10 mouse cellular contexts compared by ENCODE assay signal in genomic region chr7:100325482-100325881, GRCm38 (mm10). TPM values are rescaled to one million over a fixed set of nuclear protein-coding genes. Genes with fewer than 3 reads are reported as not detected.
DNase-seq lines count a peak whose midpoint lies in the region; ATAC-seq and TF ChIP-seq lines count a peak whose summit lies in the region.
"Had no signal": no experiment of that assay in that cellular context is flagged by ENCODE, and none has a peak within 500 bp of the region (broad histone marks: within the 10 kb centered on the region; RNA-seq: fewer than 3 reads in every experiment).

No protein-coding gene starts in this region.

- no peak for TF ChIP-seq POLR2A in cortical plate, adult 2 months (IDR thresholded peaks at IDR 0.05; ENCODE audit: extremely low read depth, insufficient read depth, low read length)

- no peaks in the 10 kb centered on the region for H3K27me3 ChIP-seq in intestine, embryonic 14.5 days (replicated peaks; ENCODE audit: control insufficient read depth, insufficient read depth, low read length)
- H3K27me3 ChIP-seq in intestine, embryonic 15.5 days (replicated peaks), result no peaks in the 10 kb centered on the region
- no peaks in the 10 kb centered on the region for H3K27me3 ChIP-seq in neural tube, embryonic 15.5 days (replicated peaks)
- H3K27me3 ChIP-seq: embryonic facial prominence, embryonic 12.5 days had no signal

- peak; percentile 84 for TF ChIP-seq CTCF in cortical plate, adult 2 months (IDR thresholded peaks at IDR 0.05; ENCODE audit: extremely low read depth, insufficient read depth, low read length)
- peak; percentile 91 for TF ChIP-seq CTCF in layer of hippocampus, adult 2 months (conservative IDR thresholded peaks at IDR 0.05)

- H3K4me1 ChIP-seq in intestine, embryonic 14.5 days (replicated peaks; ENCODE audit: control insufficient read depth, insufficient read depth, low read length), result no peaks in the 10 kb centered on the region; the same call in 1 of the 2 replicates
- no peaks in the 10 kb centered on the region for H3K4me1 ChIP-seq in intestine, embryonic 15.5 days (replicated peaks)
- no peaks in the 10 kb centered on the region for H3K4me1 ChIP-seq in cortical plate, adult 2 months (ENCODE audit: control insufficient read depth, insufficient read depth, low read length)
- H3K4me1 ChIP-seq in neural tube, embryonic 15.5 days, result no peaks in the 10 kb centered on the region
- H3K4me1 ChIP-seq: embryonic facial prominence, embryonic 12.5 days had no signal

- no peak overlapping the region for H3K4me2 ChIP-seq in intestine, embryonic 14.5 days (ENCODE audit: low read length)
- no peak overlapping the region for H3K4me2 ChIP-seq in intestine, embryonic 15.5 days (replicated peaks)
- no peak overlapping the region for H3K4me2 ChIP-seq in neural tube, embryonic 15.5 days
- H3K4me2 ChIP-seq: embryonic facial prominence, embryonic 12.5 days had no signal

- peak; percentile 73 for DNase-seq in intestine, embryonic 14.5 days (ENCODE audit: low spot score)
- DNase-seq in B cell, adult 2 months, result peak; percentile 46 to 51
- DNase-seq in MN1 (ENCODE audit: low spot score), result peak; percentile 40
- peak; percentile 25 to 53 for DNase-seq in layer of hippocampus, adult 2 months (ENCODE audit: low spot score in 2 of 2)

- no peak overlapping the region for H3K27ac ChIP-seq in intestine, embryonic 14.5 days (ENCODE audit: low read depth)
- no peak overlapping the region for H3K27ac ChIP-seq in intestine, embryonic 15.5 days
- H3K27ac ChIP-seq in cortical plate, adult 2 months (ENCODE audit: insufficient read depth, low read length), result no peak overlapping the region
- H3K27ac ChIP-seq in layer of hippocampus, adult 2 months, result no peak overlapping the region
- H3K27ac ChIP-seq in neural tube, embryonic 15.5 days (replicated peaks), result no peak overlapping the region
- H3K27ac ChIP-seq: embryonic facial prominence, embryonic 12.5 days had no signal

- 83% methylated on average over 6 of the region's 6 CpGs for WGBS in intestine, embryonic 14.5 days
- WGBS in intestine, embryonic 15.5 days, result 79% methylated on average over 6 of the region's 6 CpGs
- 70% methylated on average over 6 of the region's 6 CpGs for WGBS in neural tube, embryonic 15.5 days

- no peak for ATAC-seq in intestine, embryonic 14.5 days (replicated peaks; ENCODE audit: low FRiP score, low TSS enrichment, low read depth)
- no peak for ATAC-seq in intestine, embryonic 15.5 days
- peak; percentile 53; the same call in 1 of the 2 replicates for ATAC-seq in neural tube, embryonic 15.5 days (ENCODE audit: low FRiP score)
- no peak for ATAC-seq in erythroblast, adult 5-6 weeks (replicated peaks; ENCODE audit: low FRiP score, poor library complexity, severe bottlenecking)

- H3K36me3 ChIP-seq in intestine, embryonic 14.5 days (ENCODE audit: control insufficient read depth, insufficient read depth, low read length), result peaks cover 41% of the 10 kb centered on the region
- peaks cover 8% of the 10 kb centered on the region; the same call in 1 of the 2 replicates for H3K36me3 ChIP-seq in intestine, embryonic 15.5 days
- peaks cover 25% of the 10 kb centered on the region for H3K36me3 ChIP-seq in neural tube, embryonic 15.5 days

- no peaks in the 10 kb centered on the region for H3K9me3 ChIP-seq in intestine, embryonic 14.5 days (ENCODE audit: control insufficient read depth, low read length)
- H3K9me3 ChIP-seq in intestine, embryonic 15.5 days, result no peaks in the 10 kb centered on the region
- no peaks in the 10 kb centered on the region for H3K9me3 ChIP-seq in neural tube, embryonic 15.5 days (replicated peaks)
- H3K9me3 ChIP-seq: embryonic facial prominence, embryonic 12.5 days had no signal

- H3K4me3 ChIP-seq in intestine, embryonic 14.5 days (ENCODE audit: low read depth, low read length), result no peak overlapping the region
- H3K4me3 ChIP-seq in intestine, embryonic 15.5 days (replicated peaks), result no peak overlapping the region
- H3K4me3 ChIP-seq in cortical plate, adult 2 months (ENCODE audit: insufficient read depth, low read length), result no peak overlapping the region
- no peak overlapping the region for H3K4me3 ChIP-seq in layer of hippocampus, adult 2 months
- no peak overlapping the region for H3K4me3 ChIP-seq in neural tube, embryonic 15.5 days (replicated peaks)
- H3K4me3 ChIP-seq: embryonic facial prominence, embryonic 12.5 days had no signal

- H3K9ac ChIP-seq in intestine, embryonic 14.5 days (ENCODE audit: low read length), result no peak overlapping the region
- no peak overlapping the region for H3K9ac ChIP-seq in intestine, embryonic 15.5 days
- H3K9ac ChIP-seq in neural tube, embryonic 15.5 days (replicated peaks), result no peak overlapping the region
- H3K9ac ChIP-seq: embryonic facial prominence, embryonic 12.5 days had no signal

RNA-seq across cellular contexts. Expression of gene P4ha3, which starts 40.2 kb away (rescaled TPM):
- polyA plus RNA-seq in intestine, embryonic 14.5 days (2014; fragmentation: Nextera tagmentation; extraction: Ambion mirVana), result 4.4 and 5.8 TPM in 2 replicates
- polyA plus RNA-seq in intestine, embryonic 15.5 days (2015; fragmentation: Nextera tagmentation; extraction: Ambion mirVana), result 4.6 and 5.8 TPM in 2 replicates
- polyA plus RNA-seq in cortical plate, adult 2 months (2012; rRNA removed), result 3.1 and 3.7 TPM in 2 replicates
- 1 to 10 TPM; 6.4 to 8.3 TPM for total RNA-seq in layer of hippocampus, adult 2 months (2021)
- 9.4 and 14.7 TPM in 2 replicates for polyA plus RNA-seq in neural tube, embryonic 15.5 days (2015; fragmentation: Nextera tagmentation; extraction: Ambion mirVana)
- total RNA-seq in erythroblast, adult 5-6 weeks (2015; ENCODE audit: low replicate concordance), result not detected in 2 replicates
- total RNA-seq in erythroblast, adult 5-6 weeks (2017; ENCODE audit: low replicate concordance), result not detected in 2 replicates
- total RNA-seq: neutrophil, adult 5-6 weeks had no signal

RNA-seq across cellular contexts. Expression of gene C2cd3, which starts 46.6 kb away (rescaled TPM):
- 23.6 and 25.4 TPM in 2 replicates for polyA plus RNA-seq in intestine, embryonic 14.5 days (2014; fragmentation: Nextera tagmentation; extraction: Ambion mirVana)
- 13.3 and 15.5 TPM in 2 replicates for polyA plus RNA-seq in intestine, embryonic 15.5 days (2015; fragmentation: Nextera tagmentation; extraction: Ambion mirVana)
- polyA plus RNA-seq in cortical plate, adult 2 months (2012; rRNA removed), result 17.6 and 19.6 TPM in 2 replicates
- 10 to 100 TPM; 22.7 to 22.8 TPM for total RNA-seq in layer of hippocampus, adult 2 months (2021)
- 15.9 and 17.0 TPM in 2 replicates for polyA plus RNA-seq in neural tube, embryonic 15.5 days (2015; fragmentation: Nextera tagmentation; extraction: Ambion mirVana)
- total RNA-seq in erythroblast, adult 5-6 weeks (2015; ENCODE audit: low replicate concordance), result 11.1 and 28.8 TPM in 2 replicates
- total RNA-seq in erythroblast, adult 5-6 weeks (2017; ENCODE audit: low replicate concordance), result 14.8 and 17.4 TPM in 2 replicates

RNA-seq across cellular contexts. Expression of gene Ppme1, which starts 46.6 kb away (rescaled TPM):
- polyA plus RNA-seq in intestine, embryonic 14.5 days (2014; fragmentation: Nextera tagmentation; extraction: Ambion mirVana), result 55.0 and 55.9 TPM in 2 replicates
- 50.6 and 51.3 TPM in 2 replicates for polyA plus RNA-seq in intestine, embryonic 15.5 days (2015; fragmentation: Nextera tagmentation; extraction: Ambion mirVana)
- 290 and 303 TPM in 2 replicates for polyA plus RNA-seq in cortical plate, adult 2 months (2012; rRNA removed)
- 100 to 1,000 TPM; 147 to 154 TPM for total RNA-seq in layer of hippocampus, adult 2 months (2021)
- polyA plus RNA-seq in neural tube, embryonic 15.5 days (2015; fragmentation: Nextera tagmentation; extraction: Ambion mirVana), result 142 and 165 TPM in 2 replicates
- 11.5 and 16.1 TPM in 2 replicates for total RNA-seq in erythroblast, adult 5-6 weeks (2015; ENCODE audit: low replicate concordance)
- total RNA-seq in erythroblast, adult 5-6 weeks (2017; ENCODE audit: low replicate concordance), result 29.1 and 37.9 TPM in 2 replicates
